Mouse (Mus musculus) heart, embryonic 12.5 days (tissue): ENCODE results near the gene Eif3b. TPM values are rescaled to one million over a fixed set of nuclear protein-coding genes. Genes with fewer than 3 reads are reported as not detected.

Experiments used
- ATAC-seq: fragments of 200-750 bp; cut with Nextera tagmentation; 2 replicates; pipeline ENCODE4 v1.8.0; 2017; ENCODE audit warnings: moderate TSS enrichment, moderate library complexity; ENCODE audit not compliant: insufficient number of reproducible peaks, low FRiP score
- H3K27ac ChIP-seq: fragments of 300-500 bp; sonication (generic); 2 replicates; pipeline ENCODE4 v1.5.1; 2016; ENCODE audit warnings: mild to moderate bottlenecking, moderate library complexity; ENCODE audit not compliant: poor library complexity, severe bottlenecking
- H3K27me3 ChIP-seq: fragments of 300-500 bp; sonication (generic); replicated peaks from 2 replicates; pipeline ENCODE4 v1.6.1; 2016; ENCODE audit warnings: mild to moderate bottlenecking, moderate library complexity
- H3K36me3 ChIP-seq: fragments of 300-500 bp; sonication (generic); 2 replicates; pipeline ENCODE4 v1.6.1; 2016; ENCODE audit warnings: mild to moderate bottlenecking, moderate library complexity
- H3K4me1 ChIP-seq: fragments of 300-500 bp; sonication (generic); replicated peaks from 2 replicates; pipeline ENCODE4 v1.6.1; 2016; ENCODE audit warnings: mild to moderate bottlenecking
- H3K4me2 ChIP-seq: fragments of 300-500 bp; sonication (generic); 2 replicates; pipeline ENCODE4 v1.6.1; 2016; ENCODE audit warnings: mild to moderate bottlenecking, moderate library complexity
- H3K4me3 ChIP-seq: fragments of 300-500 bp; sonication (generic); 2 replicates; pipeline ENCODE4 v1.5.1; 2016; ENCODE audit warnings: mild to moderate bottlenecking
- H3K9ac ChIP-seq: fragments of 300-500 bp; sonication (generic); 2 replicates; pipeline ENCODE4 v1.6.1; 2016; ENCODE audit warnings: mild to moderate bottlenecking, moderate library complexity
- H3K9me3 ChIP-seq: fragments of 300-500 bp; sonication (generic); replicated peaks from 2 replicates; pipeline ENCODE4 v1.6.1; 2016; ENCODE audit warnings: mild to moderate bottlenecking, moderate library complexity
- WGBS: fragments of 180-500 bp; shearing (Covaris S2); methylation state at CpG from one replicate; pipeline ENCODE4 v1.1.7; 2016; 5-methylcytosine and 5-hydroxymethylcytosine counted together
- microRNA-seq: library from miRNA; unstranded; fragments of <30 nt; microRNA quantifications from one replicate; pipeline ENCODE4, GENCODE M21; 2017
- polyA plus RNA-seq: library from polyadenylated mRNA; unstranded; fragments of >200 nt; fragmentation: Nextera tagmentation; extraction: Ambion mirVana; gene quantifications from 2 replicates; pipeline ENCODE4 v1.2.1, GENCODE M21; 2016

The Eif3b gene
- polyA plus RNA-seq, 1 experiment from 2014 or later = 128 TPM

- Histone ChIP-seq H3K9me3 (no peaks in the 10 kb centered on the region), H3K9ac (no peak overlapping the region), H3K27me3 (peaks cover 15% of the 10 kb centered on the region), H3K4me2 (no peak overlapping the region), H3K36me3 (no peaks in the 10 kb centered on the region), H3K27ac (no peak overlapping the region), H3K4me3 (no peak overlapping the region), H3K4me1 (no peaks in the 10 kb centered on the region)
- no peak for ATAC-seq
- 56% methylated on average over 6 of the region's 6 CpGs for WGBS
These were observed 72.0 kb downstream of the Eif3b start for GRCm38 (mm10) chr5:140491142-140491541.

- Histone ChIP-seq H3K4me2 (no peak overlapping the region), H3K27me3 (peaks cover 5% of the 10 kb centered on the region), H3K36me3 (no peaks in the 10 kb centered on the region), H3K9ac (no peak overlapping the region), H3K4me3 (no peak overlapping the region), H3K27ac (no peak overlapping the region), H3K9me3 (no peaks in the 10 kb centered on the region), H3K4me1 (no peaks in the 10 kb centered on the region)
- 29% methylated on average over 11 of the region's 11 CpGs for WGBS
- ATAC-seq = no peak
These were observed 73.6 kb downstream of the Eif3b start for GRCm38 (mm10) chr5:140492684-140493233.

Small RNA genes within 50 kb of the gene (microRNA-seq; reads per million reads assigned to microRNA genes)
- not detected for gene Mir7038

Other genes starting within 250 kb of the Eif3b start
- 25.5 and 26.3 TPM in 2 replicates for gene Mad1l1, start 97.8 kb upstream of the Eif3b start, polyA plus RNA-seq
- gene Nudt1, start 97.7 kb upstream of the Eif3b start, polyA plus RNA-seq = 25.8 and 28.0 TPM in 2 replicates
- 12.8 and 15.2 TPM in 2 replicates for gene Mrm2, start 87.4 kb upstream of the Eif3b start, polyA plus RNA-seq
- 15.2 and 16.5 TPM in 2 replicates for gene Snx8, start 30.1 kb upstream of the Eif3b start, polyA plus RNA-seq
- gene Gm4869, start 26.3 kb downstream of the Eif3b start, polyA plus RNA-seq = 0.06 TPM in 1 of 2 replicates, not detected in the other
- 22.5 TPM in 2 replicates for gene Chst12, start 86.2 kb downstream of the Eif3b start, polyA plus RNA-seq
- 0.31 TPM in 1 of 2 replicates, not detected in the other for gene Grifin, start 145.7 kb downstream of the Eif3b start, polyA plus RNA-seq
- gene Lfng, start 188.0 kb downstream of the Eif3b start, polyA plus RNA-seq = 2.9 and 4.3 TPM in 2 replicates
- 36.3 and 38.0 TPM in 2 replicates for gene Ttyh3, start 229.7 kb downstream of the Eif3b start, polyA plus RNA-seq